Mouse (Mus musculus) hindbrain, embryonic 14.5 days (tissue): ENCODE data around the gene AU021092. TPM values are rescaled to one million over a fixed set of nuclear protein-coding genes. Genes with fewer than 3 reads are reported as not detected.

Experiments used
- ATAC-seq: fragments of 200-750 bp; cut with Nextera tagmentation; 2 replicates; pipeline ENCODE4 v1.8.0; 2017; ENCODE audit warnings: moderate number of reproducible peaks, mild to moderate bottlenecking, moderate TSS enrichment, moderate library complexity; ENCODE audit not compliant: low FRiP score
- DNase-seq: peaks from one replicate; pipeline ENCODE4 v3.0.0-alpha.2; 2015; ENCODE audit warnings: low spot score
- H3K27ac ChIP-seq: fragments of 300-500 bp; sonication (generic); 2 replicates; pipeline ENCODE4 v1.5.1; 2014; ENCODE audit warnings: mild to moderate bottlenecking, moderate library complexity
- H3K27me3 ChIP-seq: fragments of 300-500 bp; sonication (generic); 2 replicates; pipeline ENCODE4 v1.6.1; 2014; ENCODE audit warnings: mild to moderate bottlenecking, low read length, mixed read lengths; ENCODE audit not compliant: control insufficient read depth, insufficient read depth
- H3K36me3 ChIP-seq: fragments of 300-500 bp; sonication (generic); replicated peaks from 2 replicates; pipeline ENCODE4 v1.6.1; 2014; ENCODE audit not compliant: control insufficient read depth, insufficient read depth
- H3K4me1 ChIP-seq: fragments of 300-500 bp; sonication (generic); replicated peaks from 2 replicates; pipeline ENCODE4 v1.6.1; 2014; ENCODE audit warnings: antibody characterized with exemption, low read length, mixed read lengths; ENCODE audit not compliant: control insufficient read depth, insufficient read depth
- H3K4me2 ChIP-seq: fragments of 300-500 bp; sonication (generic); replicated peaks from 2 replicates; pipeline ENCODE4 v1.6.1; 2014; ENCODE audit warnings: mild to moderate bottlenecking, moderate library complexity
- H3K4me3 ChIP-seq: fragments of 300-500 bp; sonication (generic); replicated peaks from 2 replicates; pipeline ENCODE4 v1.5.1; 2014; ENCODE audit warnings: mild to moderate bottlenecking, low read length
- H3K9ac ChIP-seq: fragments of 300-500 bp; sonication (generic); 2 replicates; pipeline ENCODE4 v1.6.1; 2014
- H3K9me3 ChIP-seq: fragments of 300-500 bp; sonication (generic); 2 replicates; pipeline ENCODE4 v1.6.1; 2016; ENCODE audit warnings: low read length; ENCODE audit not compliant: control insufficient read depth
- WGBS: fragments of 180-500 bp; shearing (Covaris S2); extraction: QIAGEN DNeasy Blood & Tissue Kit; methylation state at CpG from one replicate; pipeline ENCODE4 v1.1.7; 2014; 5-methylcytosine and 5-hydroxymethylcytosine counted together
- polyA plus RNA-seq: library from polyadenylated mRNA; unstranded; fragments of >200 nt; fragmentation: Nextera tagmentation; extraction: Ambion mirVana; gene quantifications from 2 replicates; pipeline ENCODE4 v1.2.1, GENCODE M21; 2014

AU021092 gene
- polyA plus RNA-seq, 1 experiment from 2014 or later: 17.2 TPM

DNA sequence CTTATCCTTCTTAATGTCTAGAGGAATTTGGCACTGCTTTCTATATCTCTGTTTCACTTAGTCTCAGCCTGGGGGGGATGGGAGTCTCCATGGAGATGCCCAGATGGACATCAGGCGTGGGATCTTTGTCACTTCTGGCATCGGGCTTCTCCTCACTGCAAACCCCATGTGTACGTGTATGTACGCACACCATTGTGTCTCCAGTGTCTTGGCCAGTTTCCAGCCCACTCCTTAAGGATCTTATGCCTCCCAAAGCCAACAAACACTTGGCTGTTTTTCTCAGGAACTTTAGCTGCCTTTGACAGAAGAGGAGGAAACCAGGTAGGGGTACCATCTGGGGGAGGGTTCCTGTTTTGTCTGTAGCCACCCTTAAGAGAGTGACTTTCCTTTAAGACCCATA is 696 bp downstream of the AU021092 start:
- H3K4me1 ChIP-seq: no peaks in the 10 kb centered on the region
- ATAC-seq: no peak

DNA sequence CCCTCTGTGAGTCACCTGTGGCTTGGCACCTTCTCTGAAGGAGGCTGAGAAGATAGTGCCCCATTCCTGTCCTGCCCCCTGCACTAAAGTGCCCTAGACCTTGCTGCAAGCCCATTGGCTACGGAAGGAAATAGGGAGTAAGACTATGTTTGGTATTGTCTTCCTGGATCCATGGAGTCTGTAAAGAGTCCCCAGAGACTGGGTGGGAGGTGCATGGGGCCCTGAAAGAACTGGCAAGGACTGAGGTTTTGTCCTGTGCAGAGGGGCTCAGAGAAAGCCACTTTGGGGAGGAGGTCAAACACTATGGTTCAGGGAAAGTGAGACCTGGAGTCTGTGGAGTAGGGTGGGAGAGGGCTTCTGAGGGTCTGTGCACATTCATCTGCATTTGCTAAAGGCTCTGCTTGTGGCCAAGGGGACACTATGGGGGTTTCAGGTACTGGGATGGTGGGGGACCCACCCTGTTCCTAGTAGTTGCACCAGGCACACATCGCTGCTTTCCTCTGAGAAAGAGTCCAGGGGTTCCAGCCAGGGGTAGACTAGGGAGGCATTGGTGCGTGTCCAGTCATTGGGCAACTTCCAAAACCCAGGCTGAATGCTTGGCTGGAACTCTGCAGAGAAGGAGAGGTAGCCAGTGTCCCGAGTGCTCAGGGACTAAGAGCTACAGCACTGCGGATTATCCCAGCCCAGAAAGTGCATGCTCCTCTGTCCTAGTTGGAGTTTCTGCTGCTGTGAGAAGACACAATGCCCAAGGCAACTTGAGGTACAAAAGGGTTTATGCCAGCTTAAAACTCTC is 4.6 kb downstream of the AU021092 start:
- no peak overlapping the region for H3K9ac ChIP-seq
- H3K4me1 ChIP-seq: no peaks in the 10 kb centered on the region
- no peaks in the 10 kb centered on the region for H3K9me3 ChIP-seq
- no peaks in the 10 kb centered on the region for H3K36me3 ChIP-seq
- H3K4me2 ChIP-seq: no peak overlapping the region
- H3K4me3 ChIP-seq: no peak overlapping the region
- DNase-seq: no peak
- H3K27ac ChIP-seq: no peak overlapping the region
- 63% methylated on average over 5 of the region's 5 CpGs for WGBS
- H3K27me3 ChIP-seq: peaks cover 3% of the 10 kb centered on the region; the same call in 1 of the 2 replicates
- ATAC-seq: no peak

More for the DNA sequence above, 696 bp downstream of the AU021092 start:
- H3K27ac ChIP-seq: no peak overlapping the region
- no peaks in the 10 kb centered on the region for H3K36me3 ChIP-seq
- no peak overlapping the region for H3K9ac ChIP-seq
- no peak overlapping the region for H3K4me3 ChIP-seq
- WGBS: 59% methylated on average over 4 of the region's 4 CpGs
- H3K27me3 ChIP-seq: peaks cover 3% of the 10 kb centered on the region; the same call in 1 of the 2 replicates
- no peaks in the 10 kb centered on the region for H3K9me3 ChIP-seq
- no peak for DNase-seq
- no peak overlapping the region for H3K4me2 ChIP-seq

DNA sequence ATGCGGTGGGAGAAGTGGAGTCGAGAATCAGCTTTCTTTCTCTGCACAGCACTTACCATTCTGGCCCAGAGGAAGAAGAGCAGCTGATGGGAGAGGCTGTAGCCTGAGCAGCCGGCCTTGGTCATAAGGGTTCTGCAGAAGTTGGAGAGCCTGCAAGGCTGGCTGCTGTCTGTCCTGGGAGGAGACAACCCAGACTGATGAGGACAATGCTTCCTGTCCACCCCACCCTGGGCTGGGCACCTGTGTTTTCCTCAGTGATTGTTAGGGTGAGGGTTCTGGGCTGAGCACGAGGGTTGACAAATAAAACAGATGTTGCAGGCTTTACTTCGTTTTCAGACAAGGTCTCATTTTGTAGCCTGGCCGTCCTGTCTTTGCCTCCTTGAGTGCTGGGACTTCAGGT is 5.4 kb downstream of the AU021092 start:
- WGBS: 75% methylated on average over 6 of the region's 6 CpGs
- Histone ChIP-seq H3K27ac (no peak overlapping the region), H3K9me3 (no peaks in the 10 kb centered on the region), H3K4me3 (no peak overlapping the region), H3K27me3 (no peaks in the 10 kb centered on the region; the same call in 1 of the 2 replicates), H3K4me2 (no peak overlapping the region), H3K9ac (no peak overlapping the region), H3K4me1 (no peaks in the 10 kb centered on the region), H3K36me3 (no peaks in the 10 kb centered on the region)
- no peak for ATAC-seq
- no peak for DNase-seq

DNA sequence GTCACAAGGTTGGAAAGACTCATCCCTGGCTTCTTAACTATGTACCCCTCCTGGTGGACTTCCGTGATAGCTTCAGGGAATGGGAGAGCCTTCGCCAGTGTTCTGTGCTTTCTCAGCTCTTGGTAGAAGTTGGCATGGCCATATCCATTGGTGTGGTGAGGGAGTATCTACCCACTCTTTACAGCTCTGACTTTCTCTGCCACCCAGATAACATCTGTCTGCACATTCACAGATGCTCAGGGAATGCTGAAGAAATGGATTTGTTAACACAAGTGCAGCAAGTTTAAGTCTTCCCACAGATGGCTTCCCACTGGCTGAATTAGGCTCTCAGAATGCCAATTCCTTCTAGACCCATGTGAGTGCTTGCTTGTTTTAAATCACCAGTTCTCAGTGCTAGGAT is 8.0 kb downstream of the AU021092 start:
- Histone ChIP-seq H3K27me3 (no peaks in the 10 kb centered on the region), H3K9ac (no peak overlapping the region), H3K9me3 (no peaks in the 10 kb centered on the region), H3K4me3 (no peak overlapping the region), H3K4me2 (no peak overlapping the region), H3K4me1 (no peaks in the 10 kb centered on the region), H3K36me3 (no peaks in the 10 kb centered on the region), H3K27ac (no peak overlapping the region)
- ATAC-seq (no peak), DNase-seq (no peak)
- 94% methylated on average over 2 of the region's 2 CpGs for WGBS

DNA sequence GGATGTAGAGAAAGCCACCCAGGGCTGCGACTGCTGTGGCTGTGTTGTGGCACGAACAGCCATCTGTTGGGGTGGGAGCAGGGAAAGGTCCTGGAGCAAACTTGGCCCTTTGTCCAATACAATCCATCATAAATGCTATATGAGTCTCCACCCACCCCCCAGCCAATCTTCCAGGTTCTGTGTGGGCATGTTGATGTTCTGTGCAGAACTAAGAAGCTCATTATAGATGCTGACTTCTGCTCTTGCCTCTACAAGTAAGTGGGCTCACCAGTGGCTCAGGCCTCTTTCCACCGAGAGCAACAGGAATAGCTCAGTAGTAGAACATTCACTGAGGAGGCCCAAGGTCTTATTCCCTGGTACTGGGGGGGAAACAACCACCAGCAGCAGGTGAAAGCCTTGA is 9.9 kb downstream of the AU021092 start:
- Histone ChIP-seq H3K9ac (no peak overlapping the region), H3K9me3 (no peaks in the 10 kb centered on the region), H3K36me3 (no peaks in the 10 kb centered on the region), H3K27me3 (no peaks in the 10 kb centered on the region), H3K4me3 (no peak overlapping the region), H3K4me2 (no peak overlapping the region), H3K27ac (no peak overlapping the region), H3K4me1 (no peaks in the 10 kb centered on the region)
- no peak for DNase-seq
- WGBS: 91% methylated on average over 3 of the region's 3 CpGs
- no peak for ATAC-seq

DNA sequence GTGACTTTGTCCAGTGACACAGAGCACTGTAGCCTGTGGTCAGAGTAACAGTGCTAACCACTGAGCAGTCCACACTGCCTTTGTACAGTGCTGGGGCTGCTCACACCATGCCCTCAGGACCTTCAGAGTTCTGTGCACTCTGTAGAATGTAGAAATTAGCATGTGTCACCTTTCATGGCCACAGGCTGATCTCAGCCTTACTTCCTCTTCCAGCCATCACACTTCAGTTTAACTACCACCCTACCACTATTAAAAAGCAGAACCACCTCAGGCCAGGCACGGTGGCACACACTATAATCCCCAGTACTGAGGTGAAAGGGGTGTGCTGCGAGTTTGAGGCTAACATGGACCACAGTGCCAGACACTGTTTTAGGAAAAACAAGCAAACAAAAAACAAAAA is 11.7 kb downstream of the AU021092 start:
- Histone ChIP-seq H3K4me3 (no peak overlapping the region), H3K4me1 (no peaks in the 10 kb centered on the region), H3K9ac (no peak overlapping the region), H3K4me2 (no peak overlapping the region), H3K27me3 (no peaks in the 10 kb centered on the region), H3K27ac (no peak overlapping the region), H3K36me3 (no peaks in the 10 kb centered on the region), H3K9me3 (no peaks in the 10 kb centered on the region)
- 83% methylated on average over 2 of the region's 2 CpGs for WGBS
- no peak for DNase-seq
- no peak for ATAC-seq

DNA sequence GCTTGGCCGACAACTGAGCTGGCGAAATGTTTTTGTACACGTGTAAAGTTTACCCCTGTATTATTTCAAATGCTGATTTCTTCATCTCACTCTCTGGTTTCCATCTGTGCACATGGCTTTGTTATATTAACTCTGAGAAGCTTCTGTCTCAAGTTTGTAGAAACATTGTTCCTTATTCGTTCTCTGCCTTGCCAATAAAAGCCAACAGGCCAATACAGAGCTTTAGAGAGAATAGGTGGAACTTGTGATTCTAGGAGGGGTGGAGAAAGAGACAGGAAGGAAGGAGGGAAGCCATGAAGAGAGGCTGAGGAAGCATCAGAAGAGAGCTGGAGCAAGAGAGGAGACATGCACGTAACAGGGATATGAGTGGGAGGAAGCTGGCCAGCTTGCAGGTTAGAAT is 16.0 kb downstream of the AU021092 start:
- H3K9ac ChIP-seq: no peak overlapping the region
- ATAC-seq (no peak), DNase-seq (no peak)
- WGBS: 73% methylated on average over 5 of the region's 5 CpGs
- no peak overlapping the region for H3K27ac ChIP-seq
- no peak overlapping the region for H3K4me2 ChIP-seq
- H3K36me3 ChIP-seq: no peaks in the 10 kb centered on the region
- no peaks in the 10 kb centered on the region for H3K9me3 ChIP-seq
- H3K27me3 ChIP-seq: no peaks in the 10 kb centered on the region
- 0 out of 2 replicates have a peak, but pooled peaks cover 9% of the 10 kb centered on the region for H3K4me1 ChIP-seq
- no peak overlapping the region for H3K4me3 ChIP-seq

DNA sequence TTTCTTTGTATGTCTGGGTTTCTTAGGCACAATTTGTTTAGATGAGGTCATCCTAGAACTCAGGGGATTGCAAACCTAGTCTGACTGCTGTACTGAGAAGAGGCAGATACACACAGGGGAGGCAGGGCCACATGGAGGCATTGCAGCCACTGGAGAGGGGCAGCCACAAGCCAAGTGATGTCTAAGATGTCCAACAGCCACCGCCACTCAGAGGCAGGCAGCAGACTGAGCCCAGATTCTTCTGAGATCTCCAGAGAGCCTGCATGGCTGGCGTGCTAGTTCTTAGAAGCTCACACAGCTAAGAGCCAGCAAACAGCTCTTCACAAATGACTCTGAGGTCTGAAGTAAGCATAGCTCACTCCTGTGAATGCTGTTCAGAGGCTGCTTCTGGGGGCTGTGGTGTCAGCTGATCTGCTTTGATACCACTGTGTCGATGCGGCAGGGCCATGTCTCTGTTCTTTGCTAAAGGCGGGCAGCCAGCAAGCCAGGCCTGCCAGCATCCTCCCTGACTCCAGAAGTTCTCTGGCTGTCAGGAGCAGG is 16.6 kb downstream of the AU021092 start:
- 91% methylated on average over 5 of the region's 5 CpGs for WGBS
- Histone ChIP-seq H3K36me3 (no peaks in the 10 kb centered on the region), H3K27ac (no peak overlapping the region), H3K27me3 (no peaks in the 10 kb centered on the region), H3K9ac (no peak overlapping the region), H3K4me2 (no peak overlapping the region), H3K9me3 (no peaks in the 10 kb centered on the region), H3K4me3 (no peak overlapping the region), H3K4me1 (0 out of 2 replicates have a peak, but pooled peaks cover 9% of the 10 kb centered on the region)
- DNase-seq (no peak), ATAC-seq (no peak)

DNA sequence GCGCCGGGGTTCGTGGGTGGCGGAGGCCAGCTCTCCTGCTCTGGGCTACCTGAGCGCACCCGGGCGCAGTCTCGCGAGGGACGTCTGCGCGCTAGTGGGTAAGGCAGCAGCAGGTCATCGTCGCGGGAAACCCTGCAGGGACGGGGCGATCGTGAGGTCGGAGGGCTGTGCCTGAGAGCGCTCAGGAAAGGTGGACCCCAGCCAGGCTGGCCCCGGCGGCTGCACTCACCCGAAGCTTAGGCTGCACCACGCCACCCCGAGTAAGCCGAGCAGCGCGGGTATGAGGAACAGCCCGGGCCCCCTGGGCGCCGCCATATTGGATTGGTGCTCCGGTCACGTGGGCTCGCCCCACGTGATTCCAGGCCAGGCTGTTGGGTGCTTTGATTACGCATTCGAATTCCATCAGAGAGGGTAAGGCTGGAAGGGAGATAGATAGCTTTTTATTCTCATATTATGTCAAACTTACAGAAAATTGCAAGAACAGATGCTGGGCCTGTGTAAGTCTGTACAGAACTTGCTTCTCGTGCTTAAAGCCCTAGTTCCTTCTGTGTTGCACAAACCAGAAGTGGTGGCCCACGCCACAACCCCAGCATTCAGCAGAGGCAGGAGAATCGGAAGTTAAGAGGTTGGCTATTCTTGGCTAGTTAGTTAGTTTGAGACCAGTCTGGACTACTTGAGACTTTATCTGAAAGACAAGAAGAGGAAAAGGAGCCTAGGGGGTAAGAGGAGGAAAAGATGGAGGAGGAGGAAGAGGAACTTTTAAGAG is 18.2 kb downstream of the AU021092 start, which contains the start of gene Nagpa:
Nagpa (minus strand) TSS at position 345 of the 766 bp plus-strand sequence.
- Histone ChIP-seq H3K9ac (peak within 1 kb of the TSS; percentile 64), H3K36me3 (peaks cover 8% of the 10 kb centered on the region; the same call in 1 of the 2 replicates), H3K27ac (no peak within 1 kb of the TSS), H3K27me3 (no peaks in the 10 kb centered on the region), H3K4me3 (peak within 1 kb of the TSS; percentile 72), H3K4me2 (peak within 1 kb of the TSS; percentile 82), H3K9me3 (no peaks in the 10 kb centered on the region), H3K4me1 (0 out of 2 replicates have a peak, but pooled peaks cover 9% of the 10 kb centered on the region)
- 4% methylated on average over 40 of the region's 40 CpGs for WGBS
- peak; percentile 89 for ATAC-seq
- peak; percentile 88 for DNase-seq
